Mouse (Mus musculus): ENCODE measurements around the gene Lmo7. TPM values are rescaled to one million over a fixed set of nuclear protein-coding genes. Genes with fewer than 3 reads are reported as not detected.

Gene Lmo7
- polyA plus RNA-seq, 1 experiment = 1.7 TPM

- Histone ChIP-seq H3K27ac (ENCODE audit: control insufficient read depth, insufficient read depth, low read depth, low read length) (no peak overlapping the region), H3K4me1 (ENCODE audit: control insufficient read depth, insufficient read depth, low read length) (no peaks in the 10 kb centered on the region)
Observed at GRCm38 (mm10) chr14:101806058-101806457, 76.3 kb downstream of the Lmo7 start.

DNA sequence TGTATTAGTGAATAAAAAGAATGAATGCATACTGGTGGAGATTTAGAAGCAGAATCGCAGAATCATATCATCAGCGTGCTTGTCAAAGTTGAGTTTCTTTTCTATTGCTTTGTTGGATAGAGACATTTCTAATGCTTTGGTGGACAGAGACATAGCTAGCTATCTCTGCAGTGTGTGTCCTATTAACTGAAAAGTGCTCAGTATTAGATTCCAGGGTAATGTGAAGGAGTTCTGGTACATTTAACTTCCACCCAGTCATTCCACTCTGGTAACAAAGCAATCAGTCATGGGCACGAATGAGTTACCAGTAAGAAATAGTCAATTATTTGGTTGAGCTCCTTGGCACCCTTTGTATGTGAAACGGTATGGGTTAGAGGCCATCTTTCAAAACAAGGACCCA, 76.8 kb downstream of the Lmo7 start:
- H3K4me1 ChIP-seq (ENCODE audit: control insufficient read depth, insufficient read depth, low read length) = no peaks in the 10 kb centered on the region
- TF ChIP-seq POLR2A (IDR thresholded peaks at IDR 0.05; ENCODE audit: control insufficient read depth, low read depth, low read length) (no peak), CTCF (IDR thresholded peaks at IDR 0.05; ENCODE audit: control insufficient read depth, insufficient read depth, insufficient replicate concordance, low read depth, low read length) (no peak)
- no peaks in the 10 kb centered on the region for H3K27me3 ChIP-seq (ENCODE audit: control insufficient read depth, insufficient read depth, low read length)
- H3K27ac ChIP-seq (ENCODE audit: control insufficient read depth, insufficient read depth, low read depth, low read length) = no peak overlapping the region
- no peaks in the 10 kb centered on the region for H3K36me3 ChIP-seq (ENCODE audit: control insufficient read depth, insufficient read depth, low read length)
- no peak overlapping the region for H3K4me3 ChIP-seq (ENCODE audit: control insufficient read depth, low read depth, low read length)

More at GRCm38 (mm10) chr14:101806058-101806457, 76.3 kb downstream of the Lmo7 start:
- Histone ChIP-seq H3K4me3 (ENCODE audit: control insufficient read depth, low read depth, low read length) (no peak overlapping the region), H3K27me3 (ENCODE audit: control insufficient read depth, insufficient read depth, low read length) (no peaks in the 10 kb centered on the region), H3K36me3 (ENCODE audit: control insufficient read depth, insufficient read depth, low read length) (no peaks in the 10 kb centered on the region)
- TF ChIP-seq POLR2A (IDR thresholded peaks at IDR 0.05; ENCODE audit: control insufficient read depth, low read depth, low read length) = no peak
- no peak for TF ChIP-seq CTCF (IDR thresholded peaks at IDR 0.05; ENCODE audit: control insufficient read depth, insufficient read depth, insufficient replicate concordance, low read depth, low read length)

DNA sequence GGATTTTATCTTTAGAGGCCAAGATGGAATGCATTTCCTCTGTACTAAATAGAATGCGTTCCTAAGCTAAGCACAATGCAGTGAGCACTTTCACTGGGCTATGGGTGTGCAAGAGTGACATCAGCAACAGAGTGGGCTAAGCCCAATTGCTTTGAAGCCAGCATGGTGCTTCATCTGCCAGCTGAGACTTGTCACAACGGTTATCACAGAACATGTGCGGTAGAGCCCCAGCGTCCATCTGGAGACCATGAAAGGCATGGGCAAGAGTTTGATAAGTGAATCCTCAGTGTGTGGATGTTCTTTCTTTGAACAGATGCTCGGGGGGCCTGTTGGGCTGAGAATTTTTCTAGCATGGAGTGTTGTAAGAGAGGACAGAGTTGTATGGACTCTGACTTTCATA, 86.7 kb downstream of the Lmo7 start:
- no peaks in the 10 kb centered on the region for H3K27me3 ChIP-seq (ENCODE audit: control insufficient read depth, insufficient read depth, low read length)
- TF ChIP-seq CTCF (IDR thresholded peaks at IDR 0.05; ENCODE audit: control insufficient read depth, insufficient read depth, insufficient replicate concordance, low read depth, low read length) (no peak), POLR2A (IDR thresholded peaks at IDR 0.05; ENCODE audit: control insufficient read depth, low read depth, low read length) (no peak)
- H3K4me1 ChIP-seq (ENCODE audit: control insufficient read depth, insufficient read depth, low read length) = no peaks in the 10 kb centered on the region
- H3K36me3 ChIP-seq (ENCODE audit: control insufficient read depth, insufficient read depth, low read length) = no peaks in the 10 kb centered on the region
- H3K4me3 ChIP-seq (ENCODE audit: control insufficient read depth, low read depth, low read length) = no peak overlapping the region
- no peak overlapping the region for H3K27ac ChIP-seq (ENCODE audit: control insufficient read depth, insufficient read depth, low read depth, low read length)

- Histone ChIP-seq H3K27ac (ENCODE audit: control insufficient read depth, insufficient read depth, low read depth, low read length) (no peak overlapping the region), H3K36me3 (ENCODE audit: control insufficient read depth, insufficient read depth, low read length) (no peaks in the 10 kb centered on the region), H3K4me1 (ENCODE audit: control insufficient read depth, insufficient read depth, low read length) (no peaks in the 10 kb centered on the region), H3K27me3 (ENCODE audit: control insufficient read depth, insufficient read depth, low read length) (no peaks in the 10 kb centered on the region), H3K4me3 (ENCODE audit: control insufficient read depth, low read depth, low read length) (no peak overlapping the region)
- TF ChIP-seq CTCF (IDR thresholded peaks at IDR 0.05; ENCODE audit: control insufficient read depth, insufficient read depth, insufficient replicate concordance, low read depth, low read length) (no peak), POLR2A (IDR thresholded peaks at IDR 0.05; ENCODE audit: control insufficient read depth, low read depth, low read length) (no peak)
Observed at GRCm38 (mm10) chr14:101822390-101822789, 92.6 kb downstream of the Lmo7 start.

GRCm38 (mm10) chr14:101822871-101823270, 93.1 kb downstream of the Lmo7 start:
- no peak overlapping the region for H3K27ac ChIP-seq (ENCODE audit: control insufficient read depth, insufficient read depth, low read depth, low read length)
- TF ChIP-seq CTCF (IDR thresholded peaks at IDR 0.05; ENCODE audit: control insufficient read depth, insufficient read depth, insufficient replicate concordance, low read depth, low read length) (no peak), POLR2A (IDR thresholded peaks at IDR 0.05; ENCODE audit: control insufficient read depth, low read depth, low read length) (no peak)
- H3K4me3 ChIP-seq (ENCODE audit: control insufficient read depth, low read depth, low read length) = no peak overlapping the region
- H3K36me3 ChIP-seq (ENCODE audit: control insufficient read depth, insufficient read depth, low read length) = no peaks in the 10 kb centered on the region
- H3K4me1 ChIP-seq (ENCODE audit: control insufficient read depth, insufficient read depth, low read length) = no peaks in the 10 kb centered on the region
- no peaks in the 10 kb centered on the region for H3K27me3 ChIP-seq (ENCODE audit: control insufficient read depth, insufficient read depth, low read length)

- Histone ChIP-seq H3K4me3 (ENCODE audit: control insufficient read depth, low read depth, low read length) (no peak overlapping the region), H3K4me1 (ENCODE audit: control insufficient read depth, insufficient read depth, low read length) (no peaks in the 10 kb centered on the region), H3K27me3 (ENCODE audit: control insufficient read depth, insufficient read depth, low read length) (no peaks in the 10 kb centered on the region), H3K27ac (ENCODE audit: control insufficient read depth, insufficient read depth, low read depth, low read length) (no peak overlapping the region), H3K36me3 (ENCODE audit: control insufficient read depth, insufficient read depth, low read length) (no peaks in the 10 kb centered on the region)
- TF ChIP-seq POLR2A (IDR thresholded peaks at IDR 0.05; ENCODE audit: control insufficient read depth, low read depth, low read length) = no peak
- no peak for TF ChIP-seq CTCF (IDR thresholded peaks at IDR 0.05; ENCODE audit: control insufficient read depth, insufficient read depth, insufficient replicate concordance, low read depth, low read length)
Observed at GRCm38 (mm10) chr14:101829676-101830075, 99.9 kb downstream of the Lmo7 start.

DNA sequence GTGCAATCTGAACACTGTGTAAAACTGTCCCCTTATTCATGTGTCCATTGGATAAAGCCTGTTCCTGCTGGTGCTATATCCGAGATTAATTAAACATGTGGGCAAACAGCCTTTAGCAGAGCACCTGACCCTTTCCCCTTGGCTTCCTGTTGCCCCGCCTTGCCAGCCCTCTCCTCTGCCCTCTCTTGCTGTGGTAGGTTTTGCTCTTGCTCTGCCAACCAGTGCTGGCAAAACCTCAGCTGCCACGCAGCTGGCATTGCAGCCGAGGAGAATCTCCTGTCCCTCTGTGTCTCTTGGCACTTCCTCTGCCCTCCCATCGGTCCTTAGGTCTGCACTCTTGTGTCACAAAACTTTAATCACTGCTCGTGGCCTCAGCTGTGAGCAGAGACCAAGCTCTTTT, 100.4 kb downstream of the Lmo7 start:
- no peak overlapping the region for H3K4me3 ChIP-seq (ENCODE audit: control insufficient read depth, low read depth, low read length)
- TF ChIP-seq POLR2A (IDR thresholded peaks at IDR 0.05; ENCODE audit: control insufficient read depth, low read depth, low read length) (no peak), CTCF (IDR thresholded peaks at IDR 0.05; ENCODE audit: control insufficient read depth, insufficient read depth, insufficient replicate concordance, low read depth, low read length) (no peak)
- no peak overlapping the region for H3K27ac ChIP-seq (ENCODE audit: control insufficient read depth, insufficient read depth, low read depth, low read length)
- no peaks in the 10 kb centered on the region for H3K36me3 ChIP-seq (ENCODE audit: control insufficient read depth, insufficient read depth, low read length)
- H3K4me1 ChIP-seq (ENCODE audit: control insufficient read depth, insufficient read depth, low read length) = no peaks in the 10 kb centered on the region
- H3K27me3 ChIP-seq (ENCODE audit: control insufficient read depth, insufficient read depth, low read length) = no peaks in the 10 kb centered on the region

DNA sequence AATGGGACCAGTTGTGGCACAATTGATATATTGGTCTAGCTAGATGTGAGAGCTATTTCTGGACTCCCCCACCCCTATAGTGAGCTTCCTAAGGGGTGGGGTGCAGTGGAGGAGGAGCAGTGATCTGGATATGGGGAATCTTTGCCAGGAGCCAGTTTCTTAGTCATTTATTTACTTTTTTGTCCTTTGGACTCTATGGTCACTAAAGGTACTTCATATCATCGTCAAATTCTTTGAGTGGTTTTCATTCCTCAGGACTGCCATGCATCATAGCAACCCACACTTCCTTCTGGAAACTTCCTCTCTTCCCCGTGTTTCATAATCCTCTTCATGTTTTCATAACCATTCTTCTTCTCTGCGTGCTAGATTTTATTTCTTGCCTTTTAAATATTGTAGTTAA, 104.4 kb downstream of the Lmo7 start:
- Histone ChIP-seq H3K27me3 (ENCODE audit: control insufficient read depth, insufficient read depth, low read length) (no peaks in the 10 kb centered on the region), H3K4me3 (ENCODE audit: control insufficient read depth, low read depth, low read length) (no peak overlapping the region), H3K4me1 (ENCODE audit: control insufficient read depth, insufficient read depth, low read length) (no peaks in the 10 kb centered on the region), H3K36me3 (ENCODE audit: control insufficient read depth, insufficient read depth, low read length) (no peaks in the 10 kb centered on the region), H3K27ac (ENCODE audit: control insufficient read depth, insufficient read depth, low read depth, low read length) (no peak overlapping the region)
- no peak for TF ChIP-seq POLR2A (IDR thresholded peaks at IDR 0.05; ENCODE audit: control insufficient read depth, low read depth, low read length)
- TF ChIP-seq CTCF (IDR thresholded peaks at IDR 0.05; ENCODE audit: control insufficient read depth, insufficient read depth, insufficient replicate concordance, low read depth, low read length) = no peak
